Mouse (Mus musculus): Measurements from ENCODE around the gene Olfr545. TPM values are rescaled to one million over a fixed set of nuclear protein-coding genes. Genes with fewer than 3 reads are reported as not detected.

The Olfr545 gene
- polyA plus RNA-seq, 1 experiment = not detected

DNA sequence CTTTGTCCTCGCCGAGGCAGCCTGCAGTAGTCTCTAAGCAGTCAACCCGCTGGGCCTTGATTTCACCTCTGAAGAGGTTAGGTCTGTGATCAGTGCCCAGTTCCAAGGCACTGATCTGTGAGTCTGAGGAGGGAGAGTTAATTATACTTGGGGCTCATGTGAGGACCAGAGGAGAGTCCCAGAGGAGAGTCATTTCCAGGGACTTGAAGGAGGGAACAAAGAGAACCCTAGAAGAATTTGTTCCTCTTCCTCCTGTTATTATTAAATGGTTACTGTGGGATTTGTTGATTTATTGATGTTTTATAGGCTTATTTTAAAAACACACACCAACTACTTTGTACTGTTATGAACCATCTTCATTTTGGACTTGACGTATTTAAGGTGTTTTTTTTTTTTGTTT is 17.8 kb downstream of the Olfr545 start, which contains the start of gene Olfr543:
Gene Olfr543, minus strand, starts transcription at position 101 of the 400 bp plus-strand sequence.
- no peaks in the 10 kb centered on the region for H3K36me3 ChIP-seq (ENCODE audit: control insufficient read depth, insufficient read depth)
- no peak within 1 kb of the TSS for H3K4me3 ChIP-seq

GRCm38 (mm10) chr7:102480821-102481220 is 18.6 kb downstream of the Olfr545 start:
- H3K79me2 ChIP-seq (ENCODE audit: control insufficient read depth, insufficient read depth) = no peaks in the 10 kb centered on the region
- H3K4me3 ChIP-seq = no peak overlapping the region
- H3ac ChIP-seq (ENCODE audit: control insufficient read depth, insufficient read length) = no peak overlapping the region
- TF ChIP-seq POLR2A (IDR thresholded peaks at IDR 0.05; ENCODE audit: insufficient read length, low read depth) (no peak), MAX (IDR thresholded peaks at IDR 0.05; ENCODE audit: low read depth) (no peak), TCF12 (IDR thresholded peaks at IDR 0.05; ENCODE audit: insufficient read depth, poor library complexity, severe bottlenecking) (no peak), REST (IDR thresholded peaks at IDR 0.05; ENCODE audit: insufficient read depth, insufficient read length) (no peak), MYOD1 (IDR thresholded peaks at IDR 0.05; ENCODE audit: control insufficient read depth in 1 of 3, insufficient read length in 2 of 3, low read depth in 2 of 3) (no peak), POLR2AphosphoS2 (IDR thresholded peaks at IDR 0.05; ENCODE audit: insufficient read length, low read depth) (no peak), CEBPB (IDR thresholded peaks at IDR 0.05; ENCODE audit: insufficient read depth, poor library complexity, severe bottlenecking) (no peak), TCF3 (IDR thresholded peaks at IDR 0.05; ENCODE audit: insufficient read length, low read depth) (no peak), SRF (IDR thresholded peaks at IDR 0.05; ENCODE audit: control insufficient read depth, insufficient read length, low read depth) (no peak), E2F4 (IDR thresholded peaks at IDR 0.05; ENCODE audit: insufficient read depth) (no peak), MYOG (IDR thresholded peaks at IDR 0.05; ENCODE audit: control insufficient read depth in 1 of 3, insufficient read depth in 1 of 3, insufficient read length in 2 of 3, low read depth in 2 of 3) (no peak), USF1 (IDR thresholded peaks at IDR 0.05; ENCODE audit: low read depth) (no peak)
- no peak overlapping the region for H3K4me2 ChIP-seq (ENCODE audit: low read depth)
- no peaks in the 10 kb centered on the region for H3K36me3 ChIP-seq (ENCODE audit: control insufficient read depth, insufficient read depth)
- H3K27me3 ChIP-seq (ENCODE audit: control insufficient read depth, insufficient read depth, insufficient read length) = no peaks in the 10 kb centered on the region

More for the DNA sequence above, 17.8 kb downstream of the Olfr545 start, which contains the start of gene Olfr543:
- no peak within 1 kb of the TSS for H3ac ChIP-seq (ENCODE audit: control insufficient read depth, insufficient read length)
- no peaks in the 10 kb centered on the region for H3K27me3 ChIP-seq (ENCODE audit: control insufficient read depth, insufficient read depth, insufficient read length)
- H3K4me2 ChIP-seq (ENCODE audit: low read depth) = no peak within 1 kb of the TSS
- TF ChIP-seq POLR2A (IDR thresholded peaks at IDR 0.05; ENCODE audit: insufficient read length, low read depth) (no peak), MYOD1 (IDR thresholded peaks at IDR 0.05; ENCODE audit: control insufficient read depth in 1 of 3, insufficient read length in 2 of 3, low read depth in 2 of 3) (no peak), MYOG (IDR thresholded peaks at IDR 0.05; ENCODE audit: control insufficient read depth in 1 of 3, insufficient read depth in 1 of 3, insufficient read length in 2 of 3, low read depth in 2 of 3) (no peak), TCF3 (IDR thresholded peaks at IDR 0.05; ENCODE audit: insufficient read length, low read depth) (no peak), SRF (IDR thresholded peaks at IDR 0.05; ENCODE audit: control insufficient read depth, insufficient read length, low read depth) (no peak), POLR2AphosphoS2 (IDR thresholded peaks at IDR 0.05; ENCODE audit: insufficient read length, low read depth) (no peak), USF1 (IDR thresholded peaks at IDR 0.05; ENCODE audit: low read depth) (no peak), MAX (IDR thresholded peaks at IDR 0.05; ENCODE audit: low read depth) (no peak)
- H3K79me2 ChIP-seq (ENCODE audit: control insufficient read depth, insufficient read depth) = no peaks in the 10 kb centered on the region

DNA sequence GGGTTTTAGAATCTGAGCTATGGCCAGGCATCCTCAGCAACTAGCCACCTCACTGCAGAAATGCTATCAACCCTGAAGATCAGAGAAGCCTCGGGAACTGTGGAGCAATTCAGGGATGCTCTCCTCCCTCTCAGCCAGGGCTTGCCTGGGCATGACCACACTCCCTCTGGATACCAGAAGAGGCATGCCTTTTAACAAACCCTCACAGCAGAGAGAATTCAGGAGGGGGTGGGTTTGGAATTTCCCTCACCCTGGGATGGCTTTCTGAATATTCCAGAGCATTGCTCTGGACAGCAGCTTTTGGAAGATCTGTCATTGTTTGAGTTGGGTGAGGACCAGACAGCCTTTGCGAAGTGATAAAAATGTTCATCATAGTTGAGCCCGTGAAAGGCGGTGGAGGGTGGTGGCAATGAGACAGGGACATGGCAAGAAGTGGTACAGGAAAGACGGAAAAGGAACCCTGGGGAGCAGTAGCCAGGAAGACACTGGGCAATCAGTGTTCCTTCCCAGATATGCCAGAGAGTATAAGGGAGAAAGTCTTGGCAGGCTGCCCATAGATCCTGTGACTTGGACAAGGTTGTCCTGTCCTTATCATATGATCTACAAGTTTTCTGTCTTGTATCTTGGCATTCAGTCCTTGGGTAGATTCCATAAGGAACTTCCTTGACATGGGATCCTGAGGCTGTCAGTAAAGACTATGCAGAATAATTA is 19.9 kb downstream of the Olfr545 start:
- Histone ChIP-seq H3K4me2 (ENCODE audit: low read depth) (no peak overlapping the region), H3K27me3 (ENCODE audit: control insufficient read depth, insufficient read depth, insufficient read length) (no peaks in the 10 kb centered on the region), H3K79me2 (ENCODE audit: control insufficient read depth, insufficient read depth) (no peaks in the 10 kb centered on the region), H3K36me3 (ENCODE audit: control insufficient read depth, insufficient read depth) (no peaks in the 10 kb centered on the region), H3K4me3 (no peak overlapping the region), H3ac (ENCODE audit: control insufficient read depth, insufficient read length) (no peak overlapping the region)
- TF ChIP-seq MYOD1 (IDR thresholded peaks at IDR 0.05; ENCODE audit: control insufficient read depth in 1 of 3, insufficient read length in 2 of 3, low read depth in 2 of 3) (no peak), CEBPB (IDR thresholded peaks at IDR 0.05; ENCODE audit: insufficient read depth, poor library complexity, severe bottlenecking) (no peak), TCF12 (IDR thresholded peaks at IDR 0.05; ENCODE audit: insufficient read depth, poor library complexity, severe bottlenecking) (no peak)

- TF ChIP-seq TCF3 (IDR thresholded peaks at IDR 0.05; ENCODE audit: insufficient read length, low read depth) = no peak
- no peak for TF ChIP-seq E2F4 (IDR thresholded peaks at IDR 0.05; ENCODE audit: insufficient read depth)
- no peak for TF ChIP-seq MAX (IDR thresholded peaks at IDR 0.05; ENCODE audit: low read depth)
- no peak overlapping the region for H3ac ChIP-seq (ENCODE audit: control insufficient read depth, insufficient read length)
- H3K79me2 ChIP-seq (ENCODE audit: control insufficient read depth, insufficient read depth) = no peaks in the 10 kb centered on the region
- no peak overlapping the region for H3K4me2 ChIP-seq (ENCODE audit: low read depth)
- no peak overlapping the region for H3K4me3 ChIP-seq
- H3K27me3 ChIP-seq (ENCODE audit: control insufficient read depth, insufficient read depth, insufficient read length) = no peaks in the 10 kb centered on the region
- no peaks in the 10 kb centered on the region for H3K36me3 ChIP-seq (ENCODE audit: control insufficient read depth, insufficient read depth)
Observed at GRCm38 (mm10) chr7:102478926-102479325, 20.4 kb downstream of the Olfr545 start.

DNA sequence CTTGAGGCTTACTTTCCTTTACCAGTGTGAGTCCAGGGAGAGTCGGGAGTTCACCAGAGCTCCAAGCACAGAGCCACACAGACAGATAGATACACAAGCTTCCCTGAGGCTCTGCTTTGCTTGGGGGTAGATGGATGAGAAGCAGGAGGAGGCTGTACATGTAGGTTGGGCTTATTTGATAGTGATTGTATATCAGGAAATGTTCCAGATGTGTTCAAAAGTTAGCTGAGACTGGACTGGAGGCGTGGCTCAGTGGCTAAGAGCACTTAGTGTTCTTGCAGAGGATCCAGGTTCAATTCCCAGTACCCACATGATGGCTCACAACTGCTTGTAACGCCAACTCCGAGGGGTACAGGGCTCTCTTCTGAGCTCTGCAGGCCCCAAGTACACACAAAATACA is 20.9 kb downstream of the Olfr545 start:
- Histone ChIP-seq H3K4me3 (no peak overlapping the region), H3K36me3 (ENCODE audit: control insufficient read depth, insufficient read depth) (no peaks in the 10 kb centered on the region), H3ac (ENCODE audit: control insufficient read depth, insufficient read length) (no peak overlapping the region), H3K79me2 (ENCODE audit: control insufficient read depth, insufficient read depth) (no peaks in the 10 kb centered on the region), H3K4me2 (ENCODE audit: low read depth) (no peak overlapping the region), H3K27me3 (ENCODE audit: control insufficient read depth, insufficient read depth, insufficient read length) (no peaks in the 10 kb centered on the region)
- TF ChIP-seq TCF3 (IDR thresholded peaks at IDR 0.05; ENCODE audit: insufficient read length, low read depth) = no peak
- no peak for TF ChIP-seq SRF (IDR thresholded peaks at IDR 0.05; ENCODE audit: control insufficient read depth, insufficient read length, low read depth)
- TF ChIP-seq POLR2A (IDR thresholded peaks at IDR 0.05; ENCODE audit: insufficient read length, low read depth) = no peak
- TF ChIP-seq MAX (IDR thresholded peaks at IDR 0.05; ENCODE audit: low read depth) = no peak
- no peak for TF ChIP-seq MYOG (IDR thresholded peaks at IDR 0.05; ENCODE audit: control insufficient read depth in 1 of 3, insufficient read depth in 1 of 3, insufficient read length in 2 of 3, low read depth in 2 of 3)
- TF ChIP-seq CEBPB (IDR thresholded peaks at IDR 0.05; ENCODE audit: insufficient read depth, poor library complexity, severe bottlenecking) = no peak
- TF ChIP-seq POLR2AphosphoS2 (IDR thresholded peaks at IDR 0.05; ENCODE audit: insufficient read length, low read depth) = no peak
- no peak for TF ChIP-seq TCF12 (IDR thresholded peaks at IDR 0.05; ENCODE audit: insufficient read depth, poor library complexity, severe bottlenecking)
- no peak for TF ChIP-seq REST (IDR thresholded peaks at IDR 0.05; ENCODE audit: insufficient read depth, insufficient read length)
- no peak for TF ChIP-seq MYOD1 (IDR thresholded peaks at IDR 0.05; ENCODE audit: control insufficient read depth in 1 of 3, insufficient read length in 2 of 3, low read depth in 2 of 3)
- TF ChIP-seq E2F4 (IDR thresholded peaks at IDR 0.05; ENCODE audit: insufficient read depth) = no peak
- TF ChIP-seq USF1 (IDR thresholded peaks at IDR 0.05; ENCODE audit: low read depth) = no peak
